Mouse (Mus musculus): ENCODE data around the gene Tmem110. TPM values are rescaled to one million over a fixed set of nuclear protein-coding genes. Genes with fewer than 3 reads are reported as not detected.

Gene Tmem110
- 20.3 and 24.4 TPM in 2 replicates for polyA plus RNA-seq (2016; fragmentation: Nextera tagmentation; extraction: Ambion mirVana)

- under 1% methylated on average over 68 of the region's 68 CpGs for WGBS
- H3K36me3 ChIP-seq = no peaks in the 10 kb centered on the region
- H3K9me3 ChIP-seq (replicated peaks) = no peaks in the 10 kb centered on the region
- H3K27me3 ChIP-seq (ENCODE audit: low read depth, poor library complexity, severe bottlenecking) = no peaks in the 10 kb centered on the region
- peaks cover 24% of the 10 kb centered on the region for H3K4me1 ChIP-seq
- H3K4me3 ChIP-seq = peak within 1 kb of the TSS; percentile 87
- DNase-seq (ENCODE audit: low spot score) = peak; percentile 86
- peak within 1 kb of the TSS; percentile 92 for H3K27ac ChIP-seq (replicated peaks)
Observed at GRCm38 (mm10) chr14:30825476-30826131, at the start of gene Tmem110. TSS of gene Tmem110 (plus strand) at chr14:30825590.

GRCm38 (mm10) chr14:30784614-30785013 is 40.8 kb upstream of the Tmem110 start:
- Histone ChIP-seq H3K27me3 (ENCODE audit: low read depth, poor library complexity, severe bottlenecking) (no peaks in the 10 kb centered on the region), H3K9me3 (replicated peaks) (no peaks in the 10 kb centered on the region), H3K4me3 (no peak overlapping the region), H3K27ac (replicated peaks) (no peak overlapping the region), H3K4me1 (no peaks in the 10 kb centered on the region), H3K36me3 (peaks cover 60% of the 10 kb centered on the region)
- WGBS = 90% methylated on average over 6 of the region's 6 CpGs
- DNase-seq (ENCODE audit: low spot score) = no peak

- Histone ChIP-seq H3K4me1 (no peaks in the 10 kb centered on the region), H3K4me3 (no peak overlapping the region), H3K36me3 (peaks cover 81% of the 10 kb centered on the region), H3K9me3 (replicated peaks) (no peaks in the 10 kb centered on the region), H3K27ac (replicated peaks) (no peak overlapping the region), H3K27me3 (ENCODE audit: low read depth, poor library complexity, severe bottlenecking) (no peaks in the 10 kb centered on the region)
- no peak for DNase-seq (ENCODE audit: low spot score)
- WGBS = 60% methylated on average over 1 of the region's 1 CpGs
Observed at GRCm38 (mm10) chr14:30789471-30789870, 35.9 kb upstream of the Tmem110 start.

GRCm38 (mm10) chr14:30792871-30793270 is 32.5 kb upstream of the Tmem110 start:
- Histone ChIP-seq H3K9me3 (replicated peaks) (no peaks in the 10 kb centered on the region), H3K36me3 (peaks cover 74% of the 10 kb centered on the region), H3K4me1 (no peaks in the 10 kb centered on the region), H3K27ac (replicated peaks) (no peak overlapping the region), H3K4me3 (no peak overlapping the region), H3K27me3 (ENCODE audit: low read depth, poor library complexity, severe bottlenecking) (no peaks in the 10 kb centered on the region)
- DNase-seq (ENCODE audit: low spot score) = no peak
- WGBS = 89% methylated on average over 3 of the region's 3 CpGs

GRCm38 (mm10) chr14:30801756-30802155 is 23.6 kb upstream of the Tmem110 start:
- DNase-seq (ENCODE audit: low spot score) = no peak
- 90% methylated on average over 2 of the region's 2 CpGs for WGBS
- no peaks in the 10 kb centered on the region for H3K9me3 ChIP-seq (replicated peaks)
- H3K36me3 ChIP-seq = peaks cover 66% of the 10 kb centered on the region
- no peaks in the 10 kb centered on the region for H3K4me1 ChIP-seq
- no peak overlapping the region for H3K27ac ChIP-seq (replicated peaks)
- H3K4me3 ChIP-seq = no peak overlapping the region
- H3K27me3 ChIP-seq (ENCODE audit: low read depth, poor library complexity, severe bottlenecking) = no peaks in the 10 kb centered on the region

- no peaks in the 10 kb centered on the region for H3K27me3 ChIP-seq (ENCODE audit: low read depth, poor library complexity, severe bottlenecking)
- peaks cover 42% of the 10 kb centered on the region for H3K36me3 ChIP-seq
- no peak overlapping the region for H3K27ac ChIP-seq (replicated peaks)
- H3K4me1 ChIP-seq = peaks cover 7% of the 10 kb centered on the region
- H3K4me3 ChIP-seq = no peak overlapping the region
- no peak for DNase-seq (ENCODE audit: low spot score)
- 87% methylated on average over 3 of the region's 3 CpGs for WGBS
- H3K9me3 ChIP-seq (replicated peaks) = no peaks in the 10 kb centered on the region
Observed at GRCm38 (mm10) chr14:30821136-30821535, 4.3 kb upstream of the Tmem110 start.

- no peak for DNase-seq (ENCODE audit: low spot score)
- Histone ChIP-seq H3K36me3 (peaks cover 10% of the 10 kb centered on the region), H3K27ac (replicated peaks) (no peak overlapping the region), H3K27me3 (ENCODE audit: low read depth, poor library complexity, severe bottlenecking) (no peaks in the 10 kb centered on the region), H3K9me3 (replicated peaks) (no peaks in the 10 kb centered on the region), H3K4me1 (peaks cover 24% of the 10 kb centered on the region), H3K4me3 (no peak overlapping the region)
- 72% methylated on average over 6 of the region's 6 CpGs for WGBS
Observed at GRCm38 (mm10) chr14:30824456-30824995, 864 bp upstream of the Tmem110 start.

GRCm38 (mm10) chr14:30825021-30825475 is 342 bp upstream of the Tmem110 start:
- Histone ChIP-seq H3K36me3 (peaks cover 4% of the 10 kb centered on the region), H3K9me3 (replicated peaks) (no peaks in the 10 kb centered on the region), H3K27ac (replicated peaks) (peak overlapping the region; percentile 92), H3K4me3 (peak overlapping the region; percentile 87), H3K4me1 (peaks cover 24% of the 10 kb centered on the region), H3K27me3 (ENCODE audit: low read depth, poor library complexity, severe bottlenecking) (no peaks in the 10 kb centered on the region)
- WGBS = 38% methylated on average over 5 of the region's 5 CpGs
- no peak for DNase-seq (ENCODE audit: low spot score)

GRCm38 (mm10) chr14:30826174-30827140 is 1.1 kb downstream of the Tmem110 start:
- Histone ChIP-seq H3K9me3 (replicated peaks) (no peaks in the 10 kb centered on the region), H3K4me3 (peak overlapping the region; percentile 87), H3K4me1 (peaks cover 24% of the 10 kb centered on the region), H3K36me3 (no peaks in the 10 kb centered on the region), H3K27me3 (ENCODE audit: low read depth, poor library complexity, severe bottlenecking) (no peaks in the 10 kb centered on the region), H3K27ac (replicated peaks) (peak overlapping the region; percentile 92)
- no peak for DNase-seq (ENCODE audit: low spot score)
- 22% methylated on average over 17 of the region's 17 CpGs for WGBS

- 92% methylated on average over 4 of the region's 4 CpGs for WGBS
- H3K27ac ChIP-seq (replicated peaks) = no peak overlapping the region
- no peak overlapping the region for H3K4me3 ChIP-seq
- H3K4me1 ChIP-seq = peaks cover 27% of the 10 kb centered on the region
- H3K9me3 ChIP-seq (replicated peaks) = no peaks in the 10 kb centered on the region
- H3K27me3 ChIP-seq (ENCODE audit: low read depth, poor library complexity, severe bottlenecking) = no peaks in the 10 kb centered on the region
- no peak for DNase-seq (ENCODE audit: low spot score)
- no peaks in the 10 kb centered on the region for H3K36me3 ChIP-seq
Observed at GRCm38 (mm10) chr14:30827480-30827879, 2.1 kb downstream of the Tmem110 start.

- no peaks in the 10 kb centered on the region for H3K9me3 ChIP-seq (replicated peaks)
- H3K4me3 ChIP-seq = no peak overlapping the region
- 86% methylated on average over 4 of the region's 4 CpGs for WGBS
- H3K4me1 ChIP-seq = peaks cover 27% of the 10 kb centered on the region
- no peaks in the 10 kb centered on the region for H3K27me3 ChIP-seq (ENCODE audit: low read depth, poor library complexity, severe bottlenecking)
- no peak for DNase-seq (ENCODE audit: low spot score)
- H3K36me3 ChIP-seq = no peaks in the 10 kb centered on the region
- H3K27ac ChIP-seq (replicated peaks) = no peak overlapping the region
Observed at GRCm38 (mm10) chr14:30828077-30828476, 2.7 kb downstream of the Tmem110 start.

GRCm38 (mm10) chr14:30828635-30829460 is 3.5 kb downstream of the Tmem110 start:
- DNase-seq (ENCODE audit: low spot score) = no peak
- no peak overlapping the region for H3K27ac ChIP-seq (replicated peaks)
- 88% methylated on average over 11 of the region's 11 CpGs for WGBS

More at GRCm38 (mm10) chr14:30828635-30829460, 3.5 kb downstream of the Tmem110 start:
- Histone ChIP-seq H3K4me1 (peaks cover 27% of the 10 kb centered on the region), H3K4me3 (no peak overlapping the region), H3K9me3 (replicated peaks) (no peaks in the 10 kb centered on the region), H3K36me3 (no peaks in the 10 kb centered on the region), H3K27me3 (ENCODE audit: low read depth, poor library complexity, severe bottlenecking) (no peaks in the 10 kb centered on the region)

Data from midbrain, embryonic 10.5 days (tissue).